Mouse (Mus musculus) monocyte, adult 2 months (primary cell): ENCODE data around the gene Fads1.
A peak's percentile ranks its signal among the peaks of the same experiment; 100 is the strongest.

ENCODE experiments used
- DNase-seq, 2 experiments: peaks; one replicate each; pipeline ENCODE4 v3.0.0; 2022; ENCODE audit warnings: low spot score in 2 of 2, low read depth in 1 of 2

Fads1 gene

GRCm38 (mm10) chr19:10208851-10209250, 26.2 kb downstream of the Fads1 start:
- no peak for DNase-seq

GRCm38 (mm10) chr19:10210885-10211284, 28.2 kb downstream of the Fads1 start:
- no peak for DNase-seq

- DNase-seq, result no peak
These were observed 31.2 kb downstream of the Fads1 start for GRCm38 (mm10) chr19:10213796-10214471.

GRCm38 (mm10) chr19:10216101-10216500, 33.4 kb downstream of the Fads1 start:
- DNase-seq, result no peak

- no peak for DNase-seq
These were observed 36.4 kb downstream of the Fads1 start for GRCm38 (mm10) chr19:10219108-10219507.

GRCm38 (mm10) chr19:10219593-10219992, 36.9 kb downstream of the Fads1 start:
- DNase-seq, result no peak

GRCm38 (mm10) chr19:10221585-10221984, 38.9 kb downstream of the Fads1 start:
- DNase-seq, result no peak

GRCm38 (mm10) chr19:10222656-10223055, 40.0 kb downstream of the Fads1 start:
- DNase-seq, result no peak

- no peak for DNase-seq
These were observed 40.9 kb downstream of the Fads1 start for GRCm38 (mm10) chr19:10223561-10223960.

- no peak for DNase-seq
These were observed 42.2 kb downstream of the Fads1 start for GRCm38 (mm10) chr19:10224637-10225453.

GRCm38 (mm10) chr19:10225767-10226166, 43.1 kb downstream of the Fads1 start:
- no peak for DNase-seq

- no peak for DNase-seq
These were observed 48.3 kb downstream of the Fads1 start for GRCm38 (mm10) chr19:10231016-10231415.

GRCm38 (mm10) chr19:10231871-10232270, 49.2 kb downstream of the Fads1 start:
- no peak for DNase-seq

GRCm38 (mm10) chr19:10232327-10233017, 49.8 kb downstream of the Fads1 start:
- no peak for DNase-seq

- no peak for DNase-seq
These were observed 53.3 kb downstream of the Fads1 start for GRCm38 (mm10) chr19:10235784-10236565.

GRCm38 (mm10) chr19:10238477-10238876, 55.8 kb downstream of the Fads1 start:
- DNase-seq, result no peak

- no peak for DNase-seq
These were observed 56.7 kb downstream of the Fads1 start for GRCm38 (mm10) chr19:10239419-10239818.

GRCm38 (mm10) chr19:10239975-10240653, 57.4 kb downstream of the Fads1 start:
- DNase-seq, result no peak

GRCm38 (mm10) chr19:10240654-10241305, 58.1 kb downstream of the Fads1 start, which contains the start of gene Myrf:
Myrf (minus strand) TSS chr19:10240748.
- DNase-seq, result peak; percentile 31 to 66

GRCm38 (mm10) chr19:10242916-10243315, 60.2 kb downstream of the Fads1 start:
- no peak for DNase-seq
